Mouse (Mus musculus) midbrain, embryonic 15.5 days (tissue): ENCODE measurements around the gene Katnbl1. TPM values are rescaled to one million over a fixed set of nuclear protein-coding genes. Genes with fewer than 3 reads are reported as not detected.

ENCODE experiments used
- ATAC-seq: fragments of 200-750 bp; cut with Nextera tagmentation; replicated peaks from 2 replicates; pipeline ENCODE4 v1.8.0; 2017; ENCODE audit warnings: moderate TSS enrichment
- H3K27ac ChIP-seq: fragments of 300-500 bp; sonication (generic); 2 replicates; pipeline ENCODE4 v1.5.1; 2015; ENCODE audit warnings: mild to moderate bottlenecking, inconsistent platforms
- H3K27me3 ChIP-seq: fragments of 300-500 bp; sonication (generic); replicated peaks from 2 replicates; pipeline ENCODE4 v1.6.1; 2015; ENCODE audit warnings: inconsistent platforms
- H3K36me3 ChIP-seq: fragments of 300-500 bp; sonication (generic); replicated peaks from 2 replicates; pipeline ENCODE4 v1.6.1; 2015; ENCODE audit warnings: inconsistent platforms
- H3K4me1 ChIP-seq: fragments of 300-500 bp; sonication (generic); 2 replicates; pipeline ENCODE4 v1.6.1; 2015; ENCODE audit warnings: inconsistent platforms
- H3K4me2 ChIP-seq: fragments of 300-500 bp; sonication (generic); 2 replicates; pipeline ENCODE4 v1.6.1; 2015; ENCODE audit warnings: inconsistent platforms, mild to moderate bottlenecking, moderate library complexity
- H3K4me3 ChIP-seq: fragments of 300-500 bp; sonication (generic); 2 replicates; pipeline ENCODE4 v1.5.1; 2015; ENCODE audit warnings: mild to moderate bottlenecking, inconsistent platforms
- H3K9ac ChIP-seq: fragments of 300-500 bp; sonication (generic); 2 replicates; pipeline ENCODE4 v1.6.1; 2015; ENCODE audit warnings: mild to moderate bottlenecking, inconsistent platforms
- H3K9me3 ChIP-seq: fragments of 300-500 bp; sonication (generic); 2 replicates; pipeline ENCODE4 v1.6.1; 2016; ENCODE audit warnings: inconsistent platforms
- whole genome bisulfite sequencing: fragments of 180-500 bp; shearing (Covaris S2); methylation state at CpG from one replicate; pipeline ENCODE4 v1.1.7; 2015; ENCODE audit warnings: mixed read lengths; 5-methylcytosine and 5-hydroxymethylcytosine counted together
- polyA plus RNA-seq: library from polyadenylated mRNA; unstranded; fragments of >200 nt; fragmentation: Nextera tagmentation; extraction: Ambion mirVana; gene quantifications from 2 replicates; pipeline ENCODE4 v1.2.1, GENCODE M21; 2015

The Katnbl1 gene
- polyA plus RNA-seq, 1 experiment from 2014 or later, result 28.0 TPM

DNA sequence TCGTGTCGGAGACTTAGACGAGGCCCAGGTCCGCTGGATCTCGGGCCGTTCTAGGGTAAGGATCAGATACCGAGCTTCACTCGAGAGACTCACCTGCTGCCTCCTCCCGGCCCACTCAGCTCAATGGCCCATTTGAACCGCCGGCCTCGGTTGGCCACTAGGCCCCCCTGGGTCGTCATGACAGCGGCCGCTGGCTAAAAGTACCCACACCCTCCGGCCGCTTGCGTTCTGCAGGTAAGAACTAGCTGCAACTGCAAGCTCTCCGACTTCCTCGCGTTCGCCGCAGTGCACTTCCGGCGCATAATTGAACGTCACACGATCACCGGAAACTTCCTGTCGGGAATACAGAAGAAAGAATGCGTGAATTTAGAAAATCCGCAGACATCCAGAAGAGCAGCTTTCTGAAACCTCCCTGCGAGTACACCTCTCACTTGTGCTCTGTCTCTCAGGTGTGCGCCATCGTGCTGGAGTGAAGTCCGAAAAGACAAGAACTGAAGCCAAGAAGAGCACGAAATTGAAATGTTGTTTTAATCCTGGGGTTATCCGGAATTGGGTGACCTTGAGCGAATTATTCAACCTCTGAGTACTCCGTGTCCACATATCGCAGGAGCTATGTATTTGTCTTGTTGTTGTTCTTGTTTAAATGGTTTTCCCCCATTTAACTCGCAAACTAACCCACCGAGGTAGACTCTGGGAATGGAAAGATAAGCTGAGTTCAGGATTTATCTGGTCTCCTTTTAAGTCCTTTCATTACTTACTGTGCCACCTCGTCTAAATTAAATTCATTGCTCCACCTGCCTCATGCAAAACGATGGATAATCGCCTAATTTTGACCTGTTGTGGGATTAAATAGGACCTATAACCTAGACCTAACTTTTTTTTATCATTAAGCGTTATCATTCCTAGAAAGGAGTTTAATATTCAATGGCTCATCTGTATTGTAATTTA is 11.0 kb upstream of the Katnbl1 start, which contains the start of gene Emc4:
Gene Emc4 (minus strand): TSS at position 302 of the 948 bp plus-strand sequence.
- peak within 1 kb of the TSS; percentile 97 for H3K4me3 ChIP-seq
- peak within 1 kb of the TSS; percentile 89 for H3K9ac ChIP-seq
- 1% methylated on average over 46 of the region's 46 CpGs for WGBS
- H3K36me3 ChIP-seq, result peaks cover 14% of the 10 kb centered on the region; the same call in 1 of the 2 replicates
- H3K4me2 ChIP-seq, result peak within 1 kb of the TSS; percentile 88
- H3K27me3 ChIP-seq, result no peaks in the 10 kb centered on the region
- peak within 1 kb of the TSS; percentile 93 for H3K27ac ChIP-seq
- peak; percentile 93 for ATAC-seq
- no peaks in the 10 kb centered on the region for H3K9me3 ChIP-seq
- peaks cover 16% of the 10 kb centered on the region for H3K4me1 ChIP-seq

DNA sequence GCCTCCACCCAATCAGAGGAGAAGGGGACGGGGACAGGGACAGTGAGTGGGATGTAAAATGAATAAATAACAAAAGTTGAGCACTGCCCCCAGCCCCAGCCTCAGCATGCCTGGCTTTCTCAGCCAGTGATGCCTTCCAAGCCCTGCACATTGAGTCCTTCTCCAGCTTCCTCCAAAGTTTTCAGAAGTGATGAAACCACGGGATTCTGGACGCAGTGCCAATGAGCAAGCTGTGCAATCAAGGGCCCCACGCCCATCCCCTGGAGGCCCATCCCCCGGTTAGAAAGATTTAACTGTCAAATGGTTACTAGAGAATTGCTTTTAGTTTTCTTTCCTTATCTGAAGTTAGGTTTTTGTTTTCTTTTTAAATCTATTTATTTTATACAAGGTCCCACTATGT is 9.1 kb upstream of the Katnbl1 start:
- no peak for ATAC-seq
- Histone ChIP-seq H3K9me3 (no peaks in the 10 kb centered on the region), H3K36me3 (no peaks in the 10 kb centered on the region), H3K4me1 (peaks cover 16% of the 10 kb centered on the region), H3K4me3 (no peak overlapping the region), H3K27ac (no peak overlapping the region), H3K27me3 (no peaks in the 10 kb centered on the region), H3K9ac (no peak overlapping the region), H3K4me2 (no peak overlapping the region)
- 71% methylated on average over 5 of the region's 5 CpGs for WGBS

- H3K9me3 ChIP-seq, result no peaks in the 10 kb centered on the region
- H3K4me1 ChIP-seq, result peaks cover 4% of the 10 kb centered on the region
- H3K9ac ChIP-seq, result no peak overlapping the region
- no peaks in the 10 kb centered on the region for H3K36me3 ChIP-seq
- H3K27me3 ChIP-seq, result no peaks in the 10 kb centered on the region
- H3K4me3 ChIP-seq, result no peak overlapping the region
- H3K27ac ChIP-seq, result no peak overlapping the region
- ATAC-seq, result no peak
- WGBS, result 48% methylated on average over 4 of the region's 4 CpGs
- H3K4me2 ChIP-seq, result no peak overlapping the region
These were observed 5.9 kb upstream of the Katnbl1 start for GRCm38 (mm10) chr2:112373141-112373540.

- H3K9ac ChIP-seq, result no peak overlapping the region
- no peaks in the 10 kb centered on the region for H3K4me1 ChIP-seq
- H3K4me2 ChIP-seq, result no peak overlapping the region
- H3K4me3 ChIP-seq, result no peak overlapping the region
- no peak for ATAC-seq
- no peaks in the 10 kb centered on the region for H3K36me3 ChIP-seq
- H3K27me3 ChIP-seq, result no peaks in the 10 kb centered on the region
- no peaks in the 10 kb centered on the region for H3K9me3 ChIP-seq
- WGBS, result 72% methylated on average over 5 of the region's 5 CpGs
- H3K27ac ChIP-seq, result no peak overlapping the region
These were observed 4.4 kb upstream of the Katnbl1 start for GRCm38 (mm10) chr2:112374610-112375009.

GRCm38 (mm10) chr2:112380131-112380530 is 1.1 kb downstream of the Katnbl1 start:
- no peak overlapping the region for H3K27ac ChIP-seq
- WGBS, result 54% methylated on average over 8 of the region's 8 CpGs
- peak overlapping the region; percentile 99 for H3K9ac ChIP-seq
- H3K4me1 ChIP-seq, result peaks cover 15% of the 10 kb centered on the region
- no peaks in the 10 kb centered on the region for H3K9me3 ChIP-seq
- no peaks in the 10 kb centered on the region for H3K36me3 ChIP-seq
- no peaks in the 10 kb centered on the region for H3K27me3 ChIP-seq
- H3K4me2 ChIP-seq, result peak overlapping the region; percentile 53
- no peak for ATAC-seq
- peak overlapping the region; percentile 100 for H3K4me3 ChIP-seq

DNA sequence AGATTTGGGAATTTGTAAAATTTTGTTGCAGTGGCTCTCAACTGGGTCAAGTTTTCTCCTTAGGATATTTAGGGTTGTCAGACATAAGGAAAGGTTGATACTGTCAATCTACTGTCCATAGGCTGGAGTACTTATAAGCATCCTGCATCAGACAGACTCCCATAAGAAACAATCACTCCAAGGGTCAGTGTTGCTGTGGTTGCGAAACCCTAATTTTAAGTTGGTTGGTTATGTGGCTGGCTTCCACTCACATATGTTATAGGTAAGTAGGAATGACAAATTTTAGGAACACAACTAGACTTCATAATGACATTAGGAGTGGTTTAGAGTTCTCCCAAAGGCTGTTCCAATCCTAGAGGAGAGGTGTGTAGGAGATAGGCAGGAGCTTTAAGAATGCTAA is 2.2 kb downstream of the Katnbl1 start:
- Histone ChIP-seq H3K27me3 (no peaks in the 10 kb centered on the region), H3K4me2 (no peak overlapping the region), H3K4me3 (no peak overlapping the region), H3K9ac (no peak overlapping the region), H3K27ac (no peak overlapping the region), H3K4me1 (peaks cover 15% of the 10 kb centered on the region), H3K36me3 (no peaks in the 10 kb centered on the region), H3K9me3 (no peaks in the 10 kb centered on the region)
- ATAC-seq, result no peak
- WGBS, result 96% methylated on average over 1 of the region's 1 CpGs

GRCm38 (mm10) chr2:112390843-112391242 is 11.8 kb downstream of the Katnbl1 start:
- Histone ChIP-seq H3K27ac (no peak overlapping the region), H3K4me1 (no peaks in the 10 kb centered on the region), H3K9ac (no peak overlapping the region), H3K36me3 (no peaks in the 10 kb centered on the region), H3K4me2 (no peak overlapping the region), H3K4me3 (no peak overlapping the region), H3K27me3 (no peaks in the 10 kb centered on the region), H3K9me3 (no peaks in the 10 kb centered on the region)
- 87% methylated on average over 5 of the region's 5 CpGs for WGBS
- ATAC-seq, result no peak

- Histone ChIP-seq H3K27ac (no peak overlapping the region), H3K9me3 (no peaks in the 10 kb centered on the region), H3K9ac (no peak overlapping the region), H3K27me3 (no peaks in the 10 kb centered on the region), H3K36me3 (no peaks in the 10 kb centered on the region), H3K4me2 (no peak overlapping the region), H3K4me1 (no peaks in the 10 kb centered on the region), H3K4me3 (no peak overlapping the region)
- no peak for ATAC-seq
- WGBS, result 95% methylated on average over 4 of the region's 4 CpGs
These were observed 12.5 kb downstream of the Katnbl1 start for GRCm38 (mm10) chr2:112391346-112392000.

DNA sequence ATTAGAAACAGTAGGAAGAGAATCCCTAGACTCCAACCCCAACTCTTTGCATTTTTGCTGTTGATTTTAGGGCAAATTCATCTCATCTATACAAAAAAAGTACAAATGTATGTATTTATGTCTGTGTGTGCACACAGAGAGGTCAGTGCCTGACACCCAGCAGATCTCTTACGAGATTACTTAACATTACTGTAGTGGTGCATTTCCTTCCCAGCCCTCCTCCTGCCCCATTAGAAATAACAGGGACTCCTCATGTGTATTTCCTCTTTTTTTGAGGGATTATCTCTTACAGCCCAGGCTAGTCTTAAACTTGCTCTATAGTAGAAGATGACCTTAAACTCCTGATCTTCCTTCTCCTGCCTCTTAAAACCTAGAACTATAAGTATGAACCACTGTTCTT is 13.7 kb downstream of the Katnbl1 start:
- ATAC-seq, result no peak
- no peak overlapping the region for H3K27ac ChIP-seq
- no peaks in the 10 kb centered on the region for H3K36me3 ChIP-seq
- no peaks in the 10 kb centered on the region for H3K27me3 ChIP-seq
- H3K9ac ChIP-seq, result no peak overlapping the region
- H3K4me3 ChIP-seq, result no peak overlapping the region
- no peak overlapping the region for H3K4me2 ChIP-seq
- H3K9me3 ChIP-seq, result no peaks in the 10 kb centered on the region
- H3K4me1 ChIP-seq, result no peaks in the 10 kb centered on the region
- WGBS, result 93% methylated on average over 1 of the region's 1 CpGs

DNA sequence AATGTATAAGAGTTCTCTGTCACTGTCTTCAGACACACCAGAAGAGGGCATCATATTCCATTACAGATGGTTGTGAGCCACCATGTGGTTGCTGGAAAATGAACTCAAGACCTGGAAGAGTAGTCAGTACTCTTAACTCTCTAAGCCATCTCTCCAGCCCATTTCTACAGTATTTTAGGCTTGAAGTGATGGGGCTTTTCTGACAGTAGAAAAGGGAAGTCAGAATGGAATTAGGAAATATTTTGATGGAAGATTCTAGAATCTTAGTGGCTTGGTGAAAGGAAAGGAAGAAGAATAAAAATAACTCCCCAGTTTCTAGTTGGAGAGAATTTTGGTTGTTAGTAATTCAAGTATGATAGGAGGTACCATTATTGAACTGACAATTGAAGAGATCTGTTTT is 14.9 kb downstream of the Katnbl1 start:
- H3K4me2 ChIP-seq, result no peak overlapping the region
- H3K4me1 ChIP-seq, result no peaks in the 10 kb centered on the region
- H3K27ac ChIP-seq, result no peak overlapping the region
- H3K4me3 ChIP-seq, result no peak overlapping the region
- no peak for ATAC-seq
- H3K9ac ChIP-seq, result no peak overlapping the region
- H3K36me3 ChIP-seq, result no peaks in the 10 kb centered on the region
- H3K9me3 ChIP-seq, result no peaks in the 10 kb centered on the region
- no peaks in the 10 kb centered on the region for H3K27me3 ChIP-seq

GRCm38 (mm10) chr2:112396649-112397048 is 17.6 kb downstream of the Katnbl1 start:
- ATAC-seq, result no peak
- 86% methylated on average over 1 of the region's 1 CpGs for WGBS
- no peak overlapping the region for H3K9ac ChIP-seq
- H3K4me2 ChIP-seq, result no peak overlapping the region
- no peak overlapping the region for H3K4me3 ChIP-seq
- H3K4me1 ChIP-seq, result no peaks in the 10 kb centered on the region
- no peaks in the 10 kb centered on the region for H3K36me3 ChIP-seq
- H3K27me3 ChIP-seq, result no peaks in the 10 kb centered on the region
- no peaks in the 10 kb centered on the region for H3K9me3 ChIP-seq
- H3K27ac ChIP-seq, result no peak overlapping the region

GRCm38 (mm10) chr2:112407030-112407429 is 28.0 kb downstream of the Katnbl1 start:
- no peaks in the 10 kb centered on the region for H3K9me3 ChIP-seq
- no peak overlapping the region for H3K4me2 ChIP-seq
- H3K4me1 ChIP-seq, result no peaks in the 10 kb centered on the region
- peaks cover 9% of the 10 kb centered on the region for H3K36me3 ChIP-seq
- H3K27ac ChIP-seq, result no peak overlapping the region
- H3K9ac ChIP-seq, result no peak overlapping the region
- H3K27me3 ChIP-seq, result no peaks in the 10 kb centered on the region
- 90% methylated on average over 3 of the region's 3 CpGs for WGBS
- ATAC-seq, result no peak
- H3K4me3 ChIP-seq, result no peak overlapping the region
